Mouse (Mus musculus): ENCODE measurements around the gene Bsdc1.
A peak's percentile ranks its signal among the peaks of the same experiment; 100 is the strongest.
"Not testable (repeated sequence)": the region's sequence is repeated elsewhere in the genome, so short reads cannot be mapped to it uniquely, and the experiment has no call there.

Bsdc1 gene

GRCm38 (mm10) chr4:129513891-129514290 is 52.5 kb downstream of the Bsdc1 start:
- DNase-seq = no peak

GRCm38 (mm10) chr4:129514300-129514898 is 53.0 kb downstream of the Bsdc1 start:
- peak; percentile 81 for DNase-seq

GRCm38 (mm10) chr4:129516925-129517324 is 55.5 kb downstream of the Bsdc1 start:
- peak; percentile 48 for DNase-seq

GRCm38 (mm10) chr4:129518519-129518918 is 57.1 kb downstream of the Bsdc1 start:
- DNase-seq = no peak

- no peak for DNase-seq
Observed at GRCm38 (mm10) chr4:129525338-129525737, 64.0 kb downstream of the Bsdc1 start.

GRCm38 (mm10) chr4:129525889-129526288 is 64.5 kb downstream of the Bsdc1 start:
- no peak for DNase-seq

- not testable (repeated sequence) for DNase-seq
Observed at GRCm38 (mm10) chr4:129528901-129529300, 67.5 kb downstream of the Bsdc1 start.

All from lung, postnatal 10 days (tissue).